In genomic region chrX:142725571-142725970, GRCm38 (mm10) we compare ENCODE assay signal across 24 mouse cellular contexts. TPM values are rescaled to one million over a fixed set of nuclear protein-coding genes. Genes with fewer than 3 reads are reported as not detected.
DNase-seq lines count a peak whose midpoint lies in the region; ATAC-seq and TF ChIP-seq lines count a peak whose summit lies in the region.
"Had no signal": no experiment of that assay in that cellular context is flagged by ENCODE, and none has a peak within 500 bp of the region (broad histone marks: within the 10 kb centered on the region; RNA-seq: fewer than 3 reads in every experiment).

No protein-coding gene starts in this region.

- 0 out of 2 replicates have a peak, but pooled peaks cover 2% of the 10 kb centered on the region for H3K27me3 ChIP-seq in liver, embryonic 11.5 days (replicated peaks; ENCODE audit: control insufficient read depth, insufficient read depth, low read length)
- no peaks in the 10 kb centered on the region for H3K27me3 ChIP-seq in liver, postnatal 0 days (ENCODE audit: insufficient read depth, low read length)

- no peaks in the 10 kb centered on the region for H3K9me3 ChIP-seq in liver, embryonic 11.5 days (ENCODE audit: control insufficient read depth, low read length)
- H3K9me3 ChIP-seq in liver, postnatal 0 days (ENCODE audit: low read length): no peaks in the 10 kb centered on the region
- H3K9me3 ChIP-seq: embryonic facial prominence, embryonic 13.5 days; forebrain, embryonic 12.5 days; heart, embryonic 10.5 days; limb, embryonic 10.5 days had no signal

- WGBS in liver, embryonic 11.5 days: 58% methylated on average over 2 of the region's 2 CpGs
- 54% methylated on average over 2 of the region's 2 CpGs for WGBS in liver, postnatal 0 days (ENCODE audit: insufficient replicate concordance)

- no peak for TF ChIP-seq EP300 in liver, postnatal 0 days (IDR thresholded peaks at IDR 0.05; ENCODE audit: low read depth)

- H3K27ac ChIP-seq in liver, embryonic 11.5 days (ENCODE audit: low read depth, low read length): no peak overlapping the region
- H3K27ac ChIP-seq in liver, postnatal 0 days (ENCODE audit: low read depth): no peak overlapping the region
- H3K27ac ChIP-seq: embryonic facial prominence, embryonic 13.5 days; forebrain, embryonic 12.5 days; heart, embryonic 10.5 days; hindbrain, postnatal 0 days; limb, embryonic 10.5 days; macrophage had no signal

- no peak for ATAC-seq in cerebellum, adult (ENCODE audit: insufficient number of reproducible peaks, low FRiP score, low TSS enrichment)
- ATAC-seq in liver, embryonic 11.5 days (replicated peaks; ENCODE audit: low FRiP score): peak; percentile 54; the same call in 1 of the 2 replicates
- no peak for ATAC-seq in liver, postnatal 0 days
- ATAC-seq in megakaryocyte-erythroid progenitor cell, adult 5-6 weeks (replicated peaks; ENCODE audit: low FRiP score, low TSS enrichment, poor library complexity, severe bottlenecking): peak; percentile 78
- ATAC-seq: activated CD4-positive, CD25-positive, alpha-beta regulatory T cell, adult 4 months; hindbrain, postnatal 0 days; intestine, embryonic 16.5 days had no signal

- no peaks in the 10 kb centered on the region for H3K36me3 ChIP-seq in liver, embryonic 11.5 days (ENCODE audit: control insufficient read depth, insufficient read depth, low read length)
- H3K36me3 ChIP-seq in liver, postnatal 0 days (replicated peaks; ENCODE audit: insufficient read depth, low read length): no peaks in the 10 kb centered on the region
- H3K36me3 ChIP-seq: embryonic facial prominence, embryonic 13.5 days; forebrain, embryonic 12.5 days; heart, embryonic 10.5 days had no signal

- no peak overlapping the region for H3K4me2 ChIP-seq in liver, embryonic 11.5 days
- no peak overlapping the region for H3K4me2 ChIP-seq in liver, postnatal 0 days (ENCODE audit: low read depth, low read length)
- H3K4me2 ChIP-seq: embryonic facial prominence, embryonic 13.5 days; forebrain, embryonic 12.5 days; midbrain, embryonic 11.5 days had no signal

- TF ChIP-seq CTCF in liver, postnatal 0 days (IDR thresholded peaks at IDR 0.05; ENCODE audit: low read depth): no peak

- no peaks in the 10 kb centered on the region; the same call in 1 of the 2 replicates for H3K4me1 ChIP-seq in liver, embryonic 11.5 days (replicated peaks; ENCODE audit: control insufficient read depth, insufficient read depth, low read length)
- H3K4me1 ChIP-seq in liver, postnatal 0 days (ENCODE audit: insufficient read depth): no peaks in the 10 kb centered on the region
- H3K4me1 ChIP-seq: embryonic facial prominence, embryonic 13.5 days; limb, embryonic 10.5 days had no signal

- H3K4me3 ChIP-seq in liver, embryonic 11.5 days (ENCODE audit: low read depth, low read length): no peak overlapping the region
- H3K4me3 ChIP-seq in liver, postnatal 0 days (ENCODE audit: low read depth, low read length): no peak overlapping the region
- H3K4me3 ChIP-seq: embryonic facial prominence, embryonic 13.5 days; erythroblast, embryonic 14.5 days; forebrain, embryonic 12.5 days; heart, embryonic 10.5 days; limb, embryonic 10.5 days had no signal

- DNase-seq in cerebellum, adult 9-11 months: peak; percentile 15
- DNase-seq in liver, embryonic 11.5 days (ENCODE audit: low spot score): no peak
- DNase-seq in liver, postnatal 0 days: no peak
- DNase-seq in brain, adult 2 months (ENCODE audit: low read depth, low spot score): peak; percentile 37
- no peak for DNase-seq in lung, postnatal 14 days
- DNase-seq: adrenal gland, adult 8-10 months; embryo, embryonic 11 days; gastrocnemius, postnatal 36 days; kidney, adult 9 months; kidney, postnatal 14 days; thymus, adult 18-20 months; thymus, postnatal 36 days had no signal

- H3K9ac ChIP-seq in liver, embryonic 11.5 days (ENCODE audit: low read depth, low read length): no peak overlapping the region
- no peak overlapping the region for H3K9ac ChIP-seq in liver, postnatal 0 days (replicated peaks)
- H3K9ac ChIP-seq: embryonic facial prominence, embryonic 13.5 days; forebrain, embryonic 12.5 days had no signal

RNA-seq across cellular contexts. Expression of gene Tmem164, which starts 44.4 kb away (rescaled TPM):
- polyA plus RNA-seq in liver, embryonic 11.5 days (2014; fragmentation: Nextera tagmentation; extraction: Ambion mirVana): 43.8 and 46.3 TPM in 2 replicates
- 7.3 and 8.7 TPM in 2 replicates for polyA plus RNA-seq in liver, postnatal 0 days (2015; fragmentation: Nextera tagmentation; extraction: Ambion mirVana)
- total RNA-seq in megakaryocyte-erythroid progenitor cell, adult 5-6 weeks (2014; fragmentation: Nextera tagmentation): 44.4 and 58.5 TPM in 2 replicates
- 35.3 and 39.9 TPM in 2 replicates for total RNA-seq in megakaryocyte-erythroid progenitor cell, adult 5-6 weeks (2017)

Comparison
In these comparisons a context has a peak if more than half of its experiments do, and no peak if none do; other contexts are left out.
1. ATAC-seq: peak in liver, embryonic 11.5 days (single experiment) and megakaryocyte-erythroid progenitor cell, adult 5-6 weeks (single experiment); none in cerebellum, adult (single experiment) and liver, postnatal 0 days (single experiment).
2. DNase-seq: peak in cerebellum, adult 9-11 months (single experiment) and brain, adult 2 months (single experiment); none in liver, embryonic 11.5 days (single experiment), liver, postnatal 0 days (single experiment) and lung, postnatal 14 days (single experiment).